Mouse (Mus musculus) liver, embryonic 14.5 days (tissue): ENCODE measurements around the gene Ap3s2. TPM values are rescaled to one million over a fixed set of nuclear protein-coding genes. Genes with fewer than 3 reads are reported as not detected.

Source experiments
- ATAC-seq: fragments of 200-750 bp; cut with Nextera tagmentation; 2 replicates; pipeline ENCODE4 v1.8.0; 2017; ENCODE audit warnings: moderate number of reproducible peaks, mild to moderate bottlenecking, moderate library complexity; ENCODE audit not compliant: insufficient read depth
- DNase-seq, 3 experiments: peaks; one replicate each; pipeline ENCODE4 v3.0.0-alpha.2; 2012 to 2013; ENCODE audit warnings: low read depth in 3 of 3, low spot score in 3 of 3
- H3K27ac ChIP-seq: fragments of 300-500 bp; sonication (generic); 2 replicates; pipeline ENCODE4 v1.5.1; 2014; ENCODE audit warnings: moderate library complexity, mild to moderate bottlenecking, control low read depth, inconsistent platforms
- H3K27me3 ChIP-seq: fragments of 300-500 bp; sonication (generic); 2 replicates; pipeline ENCODE4 v1.6.1; 2014; ENCODE audit warnings: mild to moderate bottlenecking, low read length, moderate library complexity; ENCODE audit not compliant: control insufficient read depth, insufficient read depth
- H3K36me3 ChIP-seq: fragments of 300-500 bp; sonication (generic); replicated peaks from 2 replicates; pipeline ENCODE4 v1.6.1; 2014; ENCODE audit warnings: low read depth; ENCODE audit not compliant: control insufficient read depth, insufficient read depth
- H3K4me1 ChIP-seq, 2 experiments: fragments of 200-500 bp in 1 of 2; fragments of 300-500 bp in 1 of 2; sonication (generic) in 1 of 2; replicated peaks; 2 replicates each; pipeline ENCODE4 v1.6.1; 2012 to 2014; ENCODE audit warnings: antibody characterized with exemption in 1 of 2, inconsistent platforms in 1 of 2, low read length in 1 of 2; ENCODE audit not compliant: control insufficient read depth in 2 of 2, insufficient read depth in 2 of 2
- H3K4me2 ChIP-seq: fragments of 300-500 bp; sonication (generic); 2 replicates; pipeline ENCODE4 v1.6.1; 2014; ENCODE audit warnings: low read depth, mild to moderate bottlenecking, control low read depth, moderate library complexity
- H3K4me3 ChIP-seq, 2 experiments: fragments of 200-500 bp in 1 of 2; fragments of 300-500 bp in 1 of 2; sonication (generic) in 1 of 2; 2 replicates each; pipeline ENCODE4 v1.5.1; 2012 to 2014; ENCODE audit warnings: low read depth in 2 of 2, low read length in 2 of 2, mild to moderate bottlenecking in 2 of 2, control low read depth in 1 of 2, inconsistent platforms in 1 of 2, moderate library complexity in 1 of 2; ENCODE audit not compliant: insufficient read depth in 1 of 2
- H3K9ac ChIP-seq: fragments of 300-500 bp; sonication (generic); replicated peaks from 2 replicates; pipeline ENCODE4 v1.6.1; 2014; ENCODE audit warnings: mild to moderate bottlenecking, control low read depth, moderate library complexity
- H3K9me3 ChIP-seq: fragments of 300-500 bp; sonication (generic); 2 replicates; pipeline ENCODE4 v1.6.1; 2016; ENCODE audit warnings: low read length, mixed read lengths; ENCODE audit not compliant: control insufficient read depth
- CTCF ChIP-seq: IDR thresholded peaks from 2 replicates; pipeline ENCODE4 v1.5.1; 2016; ENCODE audit warnings: antibody characterized with exemption, low read depth, control low read depth
- EP300 ChIP-seq: IDR thresholded peaks from 2 replicates; pipeline ENCODE4 v1.6.1; 2016; ENCODE audit warnings: antibody characterized with exemption, low read depth
- WGBS: fragments of 180-500 bp; shearing (Covaris S2); extraction: QIAGEN DNeasy Blood & Tissue Kit; methylation state at CpG from one replicate; pipeline ENCODE4 v1.1.7; 2014; ENCODE audit not compliant: insufficient replicate concordance; 5-methylcytosine and 5-hydroxymethylcytosine counted together
- microRNA-seq: library from miRNA; unstranded; fragments of <30 nt; microRNA quantifications from one replicate; pipeline ENCODE4, GENCODE M21; 2016
- polyA plus RNA-seq, 2 experiments: library from polyadenylated mRNA; depleted of rRNA in 1 of 2; stranded (reverse) in 1 of 2; unstranded in 1 of 2; fragments of >200 nt; fragmentation: Nextera tagmentation in 1 of 2; extraction: Ambion mirVana in 1 of 2; gene quantifications; 2 replicates each; pipeline versions ENCODE4 v1.2.1 to v1.2.3; 2012 to 2014

The Ap3s2 gene
- polyA plus RNA-seq, 2 experiments: 5.6 to 12.2 TPM

GRCm38 (mm10) chr7:79832980-79833379 lies 87.5 kb downstream of the Ap3s2 start:
- Histone ChIP-seq H3K9ac (no peak overlapping the region), H3K4me1 (no peaks in the 10 kb centered on the region), H3K36me3 (no peaks in the 10 kb centered on the region), H3K27ac (no peak overlapping the region), H3K9me3 (no peaks in the 10 kb centered on the region), H3K27me3 (no peaks in the 10 kb centered on the region), H3K4me3 (no peak overlapping the region), H3K4me2 (no peak overlapping the region)
- TF ChIP-seq CTCF (no peak), EP300 (no peak)
- no peak for ATAC-seq
- no peak for DNase-seq

DNA sequence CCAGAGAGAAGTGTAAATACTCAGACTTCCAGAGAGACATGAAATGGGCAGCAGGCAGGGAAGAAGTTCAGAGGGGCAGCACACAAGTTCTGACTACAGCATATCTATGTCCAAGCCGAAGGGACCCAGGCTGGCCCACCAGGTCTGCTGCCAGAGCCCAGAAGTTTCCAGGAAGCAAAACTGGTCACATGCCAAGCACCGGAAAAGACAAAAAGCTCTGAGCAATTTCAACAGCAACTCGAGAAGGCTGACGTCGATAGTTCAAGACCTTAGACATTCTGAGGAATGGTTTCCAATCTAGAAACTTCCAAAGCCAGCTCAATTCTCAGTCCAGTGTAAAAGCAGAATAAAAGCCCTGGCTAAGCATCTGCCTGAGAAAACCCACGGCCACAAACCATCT lies 88.9 kb downstream of the Ap3s2 start:
- Histone ChIP-seq H3K4me1 (no peaks in the 10 kb centered on the region), H3K27ac (no peak overlapping the region), H3K9me3 (no peaks in the 10 kb centered on the region), H3K4me2 (no peak overlapping the region), H3K9ac (no peak overlapping the region), H3K4me3 (no peak overlapping the region), H3K27me3 (no peaks in the 10 kb centered on the region), H3K36me3 (no peaks in the 10 kb centered on the region)
- no peak for ATAC-seq
- DNase-seq: no peak
- WGBS: 69% methylated on average over 6 of the region's 6 CpGs
- TF ChIP-seq EP300 (no peak), CTCF (no peak)

GRCm38 (mm10) chr7:79831145-79831544 lies 89.3 kb downstream of the Ap3s2 start:
- no peak overlapping the region for H3K4me2 ChIP-seq
- no peaks in the 10 kb centered on the region for H3K4me1 ChIP-seq
- no peak for TF ChIP-seq EP300
- TF ChIP-seq CTCF: no peak
- ATAC-seq: no peak
- H3K9ac ChIP-seq: no peak overlapping the region
- no peaks in the 10 kb centered on the region for H3K36me3 ChIP-seq
- no peaks in the 10 kb centered on the region for H3K9me3 ChIP-seq
- no peak overlapping the region for H3K27ac ChIP-seq
- H3K4me3 ChIP-seq: no peak overlapping the region
- 57% methylated on average over 6 of the region's 6 CpGs for WGBS
- no peak for DNase-seq
- H3K27me3 ChIP-seq: no peaks in the 10 kb centered on the region

- H3K27me3 ChIP-seq: no peaks in the 10 kb centered on the region
- H3K27ac ChIP-seq: no peak overlapping the region
- DNase-seq (no peak), ATAC-seq (no peak)
- H3K9ac ChIP-seq: no peak overlapping the region
- no peak overlapping the region for H3K4me3 ChIP-seq
- H3K4me1 ChIP-seq: no peaks in the 10 kb centered on the region
- H3K9me3 ChIP-seq: no peaks in the 10 kb centered on the region
- 55% methylated on average over 3 of the region's 3 CpGs for WGBS
- no peak overlapping the region for H3K4me2 ChIP-seq
- H3K36me3 ChIP-seq: no peaks in the 10 kb centered on the region
- TF ChIP-seq CTCF (no peak), EP300 (no peak)
Measured at GRCm38 (mm10) chr7:79828341-79828740, 92.1 kb downstream of the Ap3s2 start.

Small RNAs within 50 kb of the gene (microRNA-seq; reads per million reads assigned to microRNA genes)
- not detected for gene Gm24541

Other genes starting within 250 kb of the Ap3s2 start
- gene Kif7, start 204.9 kb downstream of the Ap3s2 start, polyA plus RNA-seq (2012; rRNA removed): 0.23 and 0.56 TPM in 2 replicates
- gene Kif7, start 204.9 kb downstream of the Ap3s2 start, polyA plus RNA-seq (2014; fragmentation: Nextera tagmentation; extraction: Ambion mirVana): 0.14 and 0.15 TPM in 2 replicates
- not detected in 2 replicates for gene Plin1, start 187.7 kb downstream of the Ap3s2 start, polyA plus RNA-seq (2012; rRNA removed)
- gene Plin1, start 187.7 kb downstream of the Ap3s2 start, polyA plus RNA-seq (2014; fragmentation: Nextera tagmentation; extraction: Ambion mirVana): not detected in 2 replicates
- 0.81 and 1.1 TPM in 2 replicates for gene Pex11a, start 177.5 kb downstream of the Ap3s2 start, polyA plus RNA-seq (2012; rRNA removed)
- gene Pex11a, start 177.5 kb downstream of the Ap3s2 start, polyA plus RNA-seq (2014; fragmentation: Nextera tagmentation; extraction: Ambion mirVana): 1.5 and 2.3 TPM in 2 replicates
- 0.03 and 0.04 TPM in 2 replicates for gene Wdr93, start 177.5 kb downstream of the Ap3s2 start, polyA plus RNA-seq (2012; rRNA removed)
- gene Wdr93, start 177.5 kb downstream of the Ap3s2 start, polyA plus RNA-seq (2014; fragmentation: Nextera tagmentation; extraction: Ambion mirVana): 0.08 and 0.14 TPM in 2 replicates
- 0.02 TPM in 1 of 2 replicates, not detected in the other for gene Mesp1, start 126.9 kb downstream of the Ap3s2 start, polyA plus RNA-seq (2012; rRNA removed)
- gene Mesp1, start 126.9 kb downstream of the Ap3s2 start, polyA plus RNA-seq (2014; fragmentation: Nextera tagmentation; extraction: Ambion mirVana): not detected in 2 replicates
- 0.04 TPM in 1 of 2 replicates, not detected in the other for gene Mesp2, start 109.9 kb downstream of the Ap3s2 start, polyA plus RNA-seq (2012; rRNA removed)
- gene Mesp2, start 109.9 kb downstream of the Ap3s2 start, polyA plus RNA-seq (2014; fragmentation: Nextera tagmentation; extraction: Ambion mirVana): 0.06 TPM in 1 of 2 replicates, not detected in the other
- 16.1 and 16.9 TPM in 2 replicates for gene Anpep, start 59.6 kb downstream of the Ap3s2 start, polyA plus RNA-seq (2012; rRNA removed)
- gene Anpep, start 59.6 kb downstream of the Ap3s2 start, polyA plus RNA-seq (2014; fragmentation: Nextera tagmentation; extraction: Ambion mirVana): 14.9 and 18.1 TPM in 2 replicates
- 1.9 TPM in 2 replicates for gene Arpin, start 14.7 kb upstream of the Ap3s2 start, polyA plus RNA-seq (2012; rRNA removed)
- 3.1 and 4.1 TPM in 2 replicates for gene Arpin, start 14.7 kb upstream of the Ap3s2 start, polyA plus RNA-seq (2014; fragmentation: Nextera tagmentation; extraction: Ambion mirVana)
- 5.9 and 6.5 TPM in 2 replicates for gene Zfp710, start 104.2 kb upstream of the Ap3s2 start, polyA plus RNA-seq (2012; rRNA removed)
- 3.7 and 4.0 TPM in 2 replicates for gene Zfp710, start 104.2 kb upstream of the Ap3s2 start, polyA plus RNA-seq (2014; fragmentation: Nextera tagmentation; extraction: Ambion mirVana)
- 83.7 and 88.2 TPM in 2 replicates for gene Idh2, start 194.7 kb upstream of the Ap3s2 start, polyA plus RNA-seq (2012; rRNA removed)
- 128 and 132 TPM in 2 replicates for gene Idh2, start 194.7 kb upstream of the Ap3s2 start, polyA plus RNA-seq (2014; fragmentation: Nextera tagmentation; extraction: Ambion mirVana)